Mouse (Mus musculus): ENCODE data around the gene Txndc8.

Txndc8 gene

DNA sequence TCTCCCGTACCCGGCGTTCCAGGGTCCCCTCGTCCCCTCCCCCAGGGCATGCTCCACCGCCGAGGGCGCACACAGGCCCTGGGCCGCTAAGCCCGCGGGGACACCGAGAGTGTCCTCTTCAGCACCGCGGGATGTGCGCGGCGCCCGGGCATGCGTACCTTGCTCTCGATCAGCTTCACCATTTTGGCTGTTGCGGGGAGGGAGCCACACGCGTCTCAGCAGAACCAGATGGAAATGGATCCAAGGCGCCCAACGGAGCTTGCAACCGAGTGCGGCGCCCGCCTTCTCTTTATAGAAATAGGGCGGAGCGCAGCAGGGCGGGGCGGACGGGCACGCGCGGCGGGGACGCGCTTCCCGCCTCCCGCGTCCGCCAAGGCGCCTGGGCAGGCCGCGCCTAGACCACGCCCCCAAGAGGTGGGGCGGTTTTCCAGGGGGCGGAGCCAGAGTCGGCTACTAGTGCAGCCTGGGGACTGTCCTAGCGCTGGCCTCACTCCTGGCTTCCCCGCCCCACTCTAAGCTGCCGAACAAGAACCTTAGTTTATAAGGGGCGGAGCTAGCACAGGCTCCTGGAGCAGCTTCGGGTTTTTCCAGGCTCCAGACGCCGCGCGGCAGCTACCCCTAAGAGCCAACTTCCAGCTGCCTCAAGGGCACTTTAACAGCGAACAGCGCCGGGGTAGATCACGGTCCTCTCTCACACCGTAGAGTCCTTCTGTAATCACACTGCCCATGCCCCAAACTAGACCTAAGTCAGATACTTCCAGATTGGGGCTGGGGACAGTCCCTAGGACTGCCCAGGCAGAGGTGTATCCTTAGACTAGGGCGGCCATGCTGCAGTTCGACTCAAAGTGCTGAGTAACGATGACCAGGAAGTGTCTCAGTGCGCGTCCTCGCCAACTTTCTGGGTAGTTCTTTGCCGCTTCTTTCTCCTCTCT lies 52.6 kb downstream of the Txndc8 start, which contains the start of gene Txn1:
Txn1 (minus strand) TSS at position 383 of the 932 bp plus-strand sequence.
- peak; percentile 95 for DNase-seq (ENCODE audit: low read depth, low spot score)

DNA sequence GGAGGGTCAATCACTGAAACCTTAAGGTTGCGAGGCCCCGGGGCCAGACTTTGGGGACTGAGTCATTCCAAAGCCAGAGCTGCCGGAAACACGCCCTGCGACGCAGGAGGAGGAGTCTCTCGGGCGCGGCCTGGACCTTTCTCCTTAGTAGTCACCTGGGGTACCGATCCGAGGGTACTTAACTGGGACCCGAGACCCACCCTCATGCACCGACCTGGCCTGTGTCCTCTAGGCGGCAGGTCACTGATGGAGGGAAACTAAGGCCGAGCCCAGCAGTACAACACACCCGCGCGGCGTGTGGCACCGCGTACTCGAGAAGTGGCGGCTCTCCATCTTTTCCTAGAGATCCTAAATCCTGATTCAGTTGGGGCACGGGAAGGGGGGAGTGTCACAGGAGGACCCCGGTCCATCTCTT lies 53.4 kb downstream of the Txndc8 start:
- peak; percentile 40 for DNase-seq (ENCODE audit: low read depth, low spot score)

DNA sequence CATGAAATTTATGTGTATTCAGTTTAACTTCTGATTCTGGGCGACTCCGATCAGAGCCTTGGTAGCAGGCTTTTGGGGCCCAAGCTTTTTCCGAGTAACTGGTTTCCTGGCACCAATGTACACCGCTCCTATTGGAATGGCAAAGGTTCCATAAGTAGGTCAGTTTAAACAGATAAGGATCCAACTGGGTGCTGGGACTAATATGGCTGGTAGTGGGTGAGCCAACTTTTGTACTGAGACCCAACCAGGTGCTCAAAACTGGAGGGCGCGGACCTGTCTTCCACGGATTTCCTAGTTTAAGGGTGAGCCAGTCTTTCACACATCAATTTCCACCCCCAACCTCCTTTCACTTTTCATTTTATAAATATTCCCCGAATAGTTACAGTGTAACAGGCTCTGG lies 53.9 kb downstream of the Txndc8 start:
- no peak for DNase-seq (ENCODE audit: low read depth, low spot score)

DNA sequence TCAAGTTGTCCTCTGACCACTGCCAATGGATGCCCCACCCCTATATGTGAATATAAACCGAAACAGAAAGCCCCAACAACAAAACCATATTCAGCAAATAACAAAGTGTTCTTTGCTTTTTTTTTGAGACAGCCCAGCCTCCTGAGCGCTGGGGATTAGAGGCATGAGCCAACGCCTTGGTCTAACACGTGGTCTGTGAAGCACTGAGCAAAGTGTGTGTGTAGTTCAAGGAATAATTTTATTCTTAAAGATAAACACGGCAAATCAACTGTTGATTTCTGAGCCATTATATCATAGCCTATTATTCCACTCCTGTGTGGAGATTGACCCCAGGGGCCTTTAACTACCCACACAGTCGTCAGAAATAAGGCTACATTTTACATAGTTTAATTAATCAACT lies 54.3 kb downstream of the Txndc8 start:
- DNase-seq (ENCODE audit: low read depth, low spot score) = no peak

DNA sequence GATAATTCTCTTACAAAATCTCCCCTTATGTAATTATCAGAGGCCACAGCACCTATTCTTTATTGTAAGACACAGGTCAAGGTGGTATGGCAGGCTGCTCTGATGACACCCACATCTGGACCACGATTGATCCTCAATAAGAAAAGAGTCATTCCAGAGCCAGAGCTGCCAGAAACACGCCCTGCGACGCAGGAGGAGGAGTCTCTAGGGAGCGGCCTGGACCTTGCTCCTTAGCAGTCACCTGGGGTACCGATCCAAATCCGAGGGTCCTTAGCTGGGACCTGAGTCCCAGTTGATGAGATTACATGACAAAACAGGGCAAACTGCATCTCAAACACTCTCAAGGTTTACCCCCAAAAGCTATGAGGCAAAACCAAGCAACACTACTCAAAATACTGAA lies 55.1 kb downstream of the Txndc8 start:
- no peak for DNase-seq (ENCODE audit: low read depth, low spot score)

DNA sequence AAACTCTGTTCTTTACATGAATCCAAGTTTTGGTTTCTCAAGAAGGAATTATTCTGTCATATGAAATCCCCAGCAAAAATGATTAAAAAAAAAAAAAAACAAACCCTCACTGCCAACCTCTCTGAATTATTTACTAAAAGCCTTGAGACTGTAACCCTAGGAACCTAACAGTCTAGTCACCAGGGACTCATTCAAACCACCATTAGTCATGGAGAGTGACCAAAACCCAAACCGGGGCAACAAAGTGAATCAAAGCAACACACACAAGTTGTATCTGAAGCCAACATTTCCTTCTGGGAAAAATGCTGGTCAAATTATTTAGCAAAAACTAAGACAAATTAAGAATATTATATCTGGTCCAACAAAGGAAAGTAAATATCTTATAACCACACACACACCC lies 56.0 kb downstream of the Txndc8 start:
- no peak for DNase-seq (ENCODE audit: low read depth, low spot score)

DNA sequence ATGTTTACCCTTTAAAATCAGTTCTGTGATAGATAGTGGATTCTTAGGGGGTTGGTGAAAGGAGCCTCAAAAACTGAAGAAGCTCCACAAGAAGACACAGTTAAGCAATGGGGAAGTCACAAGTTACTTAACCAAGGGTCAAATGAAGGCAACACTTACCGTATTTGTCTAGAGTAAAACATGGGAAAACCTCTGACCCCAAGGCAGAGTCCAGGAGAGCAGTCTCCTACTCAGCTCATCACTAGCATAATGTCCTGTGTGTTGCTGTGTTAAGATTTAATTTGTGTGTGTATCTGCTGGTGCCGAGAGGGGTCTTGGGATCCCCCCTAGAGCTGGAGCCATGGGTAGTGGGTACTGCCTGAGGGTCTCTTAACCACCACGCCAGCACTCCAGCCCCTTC lies 56.5 kb downstream of the Txndc8 start:
- DNase-seq (ENCODE audit: low read depth, low spot score) = no peak

DNA sequence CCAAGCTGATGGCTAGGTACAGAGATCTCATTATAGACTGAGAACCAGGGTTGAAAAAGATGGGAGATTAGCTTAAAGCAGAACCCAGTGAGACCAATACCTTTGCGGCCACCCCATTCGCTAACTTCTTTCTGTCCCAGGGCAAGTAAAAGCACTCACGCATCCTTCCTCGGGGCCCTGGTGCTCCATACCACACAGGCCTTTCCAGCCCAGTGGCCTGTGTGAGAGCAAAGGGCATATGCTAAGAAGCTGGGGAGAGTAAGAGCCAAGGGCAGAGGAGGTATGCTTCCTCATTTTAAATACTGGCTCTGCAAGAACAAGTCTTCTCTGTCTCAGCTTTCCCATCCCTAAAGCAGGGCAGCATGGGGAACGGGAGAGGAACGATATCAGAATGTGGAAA lies 59.1 kb downstream of the Txndc8 start:
- DNase-seq (ENCODE audit: low read depth, low spot score) = no peak

DNA sequence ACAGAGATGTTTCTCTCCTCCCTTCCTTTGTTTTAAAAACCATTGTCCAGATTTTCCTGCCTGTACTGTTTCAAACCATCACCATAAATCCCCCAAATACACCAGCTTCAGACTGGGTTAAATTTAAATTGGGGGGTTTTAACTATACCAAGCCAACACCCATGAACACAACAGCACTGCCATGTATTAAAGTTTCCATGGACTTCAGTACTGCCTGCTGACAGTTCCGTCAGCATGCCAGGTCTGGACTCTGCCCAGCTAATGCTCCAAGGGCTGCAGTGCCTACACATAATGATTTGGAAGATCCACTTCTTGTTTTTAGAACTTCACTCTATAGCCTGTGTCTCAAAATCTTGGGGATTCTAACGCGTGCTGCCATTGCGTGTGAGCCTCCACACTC lies 61.4 kb downstream of the Txndc8 start:
- no peak for DNase-seq (ENCODE audit: low read depth, low spot score)

DNA sequence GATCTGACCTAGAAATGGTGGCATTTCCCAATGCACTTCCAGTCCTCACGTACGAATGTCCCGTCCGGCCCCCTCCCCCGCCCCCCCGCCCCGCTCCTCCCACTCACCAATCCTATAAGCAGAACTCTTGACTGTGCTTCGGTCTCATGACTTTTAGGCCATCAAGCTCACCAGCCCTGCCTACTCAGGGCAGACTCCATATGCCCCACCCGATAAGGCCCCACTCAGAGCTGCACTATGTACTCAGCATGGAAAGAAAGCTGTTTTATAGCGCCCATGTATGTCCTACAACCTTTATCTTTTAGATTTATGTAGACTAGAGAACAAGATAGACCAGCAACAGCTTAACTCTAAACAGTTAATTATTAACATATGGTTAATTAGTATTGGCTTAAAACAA lies 61.9 kb downstream of the Txndc8 start:
- no peak for DNase-seq (ENCODE audit: low read depth, low spot score)

DNA sequence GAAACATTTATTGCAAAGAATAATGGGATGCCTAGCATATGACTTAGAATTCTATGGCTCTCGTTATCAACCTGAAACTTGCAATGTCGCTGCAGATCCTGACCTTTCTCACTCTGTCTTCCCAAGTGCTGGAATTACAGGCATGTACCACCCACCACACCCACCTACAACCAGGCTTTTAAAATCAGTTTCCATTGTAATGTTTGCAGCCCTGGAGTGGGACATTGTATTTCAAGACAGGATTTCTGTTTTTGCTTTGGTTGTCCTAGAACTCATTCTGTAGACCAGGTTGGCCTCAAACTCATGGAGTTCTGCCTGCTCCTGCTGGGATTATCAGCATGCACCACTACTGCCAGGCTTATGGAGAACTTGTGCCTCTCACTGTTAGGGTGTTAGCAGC lies 66.0 kb downstream of the Txndc8 start:
- no peak for DNase-seq (ENCODE audit: low read depth, low spot score)

DNA sequence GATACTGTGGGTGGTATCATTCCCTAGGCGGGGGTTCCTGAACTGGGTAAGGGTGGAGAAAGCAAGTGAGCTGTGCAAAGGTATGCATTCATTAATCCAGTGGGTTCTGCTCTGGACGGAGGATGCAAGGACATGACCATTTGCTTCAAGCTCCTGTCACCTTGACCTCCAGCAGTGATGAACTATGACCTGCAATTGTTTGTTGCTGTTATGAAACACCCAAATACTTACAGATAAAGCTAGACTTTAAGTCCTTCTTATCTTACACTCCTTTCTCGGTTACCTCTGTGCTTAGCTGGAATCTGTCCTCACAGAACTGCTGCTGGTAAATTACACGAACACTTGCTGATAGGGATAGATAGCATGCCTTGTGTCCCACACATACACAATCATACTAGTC lies 68.3 kb downstream of the Txndc8 start:
- DNase-seq (ENCODE audit: low read depth, low spot score) = no peak

DNA sequence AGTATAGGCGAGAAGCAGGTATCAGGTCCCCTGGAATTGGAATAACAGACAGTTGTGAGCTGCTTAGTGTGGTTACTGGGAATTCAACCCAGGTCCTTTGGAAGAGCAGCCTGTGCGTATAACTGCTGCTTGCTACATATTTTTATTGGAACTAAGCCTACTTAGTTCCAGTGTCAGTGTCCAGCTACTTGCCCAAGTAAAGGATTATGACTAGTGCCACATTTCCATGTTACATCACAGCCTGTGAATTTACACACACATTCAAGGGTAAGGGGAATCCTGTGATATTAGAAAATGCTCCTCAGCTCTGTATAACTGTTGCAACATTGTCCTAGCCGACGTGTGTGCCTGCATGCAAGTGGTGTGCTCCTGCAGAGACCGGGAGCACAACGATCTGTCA lies 71.6 kb downstream of the Txndc8 start:
- no peak for DNase-seq (ENCODE audit: low read depth, low spot score)

DNA sequence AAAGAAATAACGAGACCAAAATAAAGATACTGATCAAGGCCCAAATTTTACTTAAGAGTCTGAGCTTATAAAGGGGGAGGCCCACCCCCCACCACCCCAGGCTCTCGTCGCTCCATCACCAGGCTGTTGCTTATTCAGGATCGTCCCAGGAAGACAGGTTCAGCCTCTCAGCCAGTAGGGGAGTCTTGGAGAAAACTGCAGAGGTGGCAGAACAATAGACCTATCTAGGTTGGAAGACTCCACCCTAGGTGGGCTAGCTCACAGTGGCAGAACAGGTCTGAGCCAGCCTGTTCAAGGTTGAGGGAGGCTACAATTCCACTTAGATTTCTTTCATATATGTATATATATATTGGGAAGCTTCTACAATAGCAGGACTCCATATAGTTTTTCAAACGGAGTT lies 74.7 kb downstream of the Txndc8 start:
- DNase-seq (ENCODE audit: low read depth, low spot score) = no peak
